Mouse (Mus musculus): ENCODE results near the gene Asap3.

GRCm38 (mm10) chr4:136268912-136269311, 62.7 kb downstream of the Asap3 start:
- TF ChIP-seq CTCF (IDR thresholded peaks at IDR 0.05; ENCODE audit: extremely low read depth, insufficient read depth, low read length) (no peak), POLR2A (IDR thresholded peaks at IDR 0.05; ENCODE audit: extremely low read depth, insufficient read depth, low read length) (no peak)

Data from cortical plate, adult 2 months (tissue).